Mouse (Mus musculus): ENCODE measurements around the gene Gm28308. TPM values are rescaled to one million over a fixed set of nuclear protein-coding genes. Genes with fewer than 3 reads are reported as not detected.

The Gm28308 gene
- total RNA-seq, 2 experiments from 2014 or later: 0.91 to 1.5 TPM

- no peak for DNase-seq
These were observed 56.5 kb downstream of the Gm28308 start for GRCm38 (mm10) chr6:52156551-52157200.

- DNase-seq: no peak
These were observed 57.7 kb downstream of the Gm28308 start for GRCm38 (mm10) chr6:52155471-52155870.

- DNase-seq: no peak
These were observed 59.1 kb downstream of the Gm28308 start for GRCm38 (mm10) chr6:52154044-52154443.

- DNase-seq: no peak
These were observed 59.9 kb downstream of the Gm28308 start for GRCm38 (mm10) chr6:52153270-52153669.

- no peak for DNase-seq
These were observed 60.6 kb downstream of the Gm28308 start for GRCm38 (mm10) chr6:52152226-52153193.

- DNase-seq: no peak
These were observed 61.6 kb downstream of the Gm28308 start for GRCm38 (mm10) chr6:52151571-52151970.

GRCm38 (mm10) chr6:52150401-52150966, 62.7 kb downstream of the Gm28308 start:
- DNase-seq: no peak

GRCm38 (mm10) chr6:52139115-52139514, 74.0 kb downstream of the Gm28308 start:
- DNase-seq: no peak

GRCm38 (mm10) chr6:52138576-52138975, 74.6 kb downstream of the Gm28308 start:
- DNase-seq: no peak

GRCm38 (mm10) chr6:52137841-52138535, 75.2 kb downstream of the Gm28308 start:
- no peak for DNase-seq

- DNase-seq: no peak
These were observed 89.5 kb downstream of the Gm28308 start for GRCm38 (mm10) chr6:52123673-52124072.

GRCm38 (mm10) chr6:52121173-52121572, 92.0 kb downstream of the Gm28308 start:
- no peak for DNase-seq

GRCm38 (mm10) chr6:52118903-52119635, 94.1 kb downstream of the Gm28308 start:
- no peak for DNase-seq

GRCm38 (mm10) chr6:52115899-52116298, 97.2 kb downstream of the Gm28308 start:
- DNase-seq: no peak

Small RNA genes lying within 50 kb of the gene (microRNA-seq; reads per million reads assigned to microRNA genes)
- 1,405 reads per million, percentile 79 among the genes with 10 or more reads in this experiment for gene Mir196b

Other genes with a start within 250 kb of the Gm28308 start
- gene Skap2, start 200.8 kb downstream of the Gm28308 start, total RNA-seq (2021): 10 to 100 TPM; 40.5 to 46.5 TPM
- 1 to 10 TPM in 1 of 2 experiments, under 1 TPM in 1; 0.91 to 1.2 TPM for gene Hoxa1, start 55.0 kb downstream of the Gm28308 start, total RNA-seq (2021)
- 1 to 10 TPM; 2.3 to 5.1 TPM for gene Hoxa2, start 48.5 kb downstream of the Gm28308 start, total RNA-seq (2021)
- under 1 TPM; 0.27 to 0.94 TPM for gene 5730596B20Rik, start 35.8 kb downstream of the Gm28308 start, total RNA-seq (2021)
- 10 to 100 TPM in 1 of 2 experiments, 1 to 10 TPM in 1; 8.0 to 11.4 TPM for gene Hoxa4, start 21.6 kb downstream of the Gm28308 start, total RNA-seq (2021)
- 10 to 100 TPM; 28.0 to 28.2 TPM for gene Hoxa5, start 8.8 kb downstream of the Gm28308 start, total RNA-seq (2021)
- gene Hoxa6, start 4.6 kb downstream of the Gm28308 start, total RNA-seq (2021): 1 to 10 TPM; 4.8 to 8.6 TPM
- gene Hoxa3, start within 50 bp of the Gm28308 start, total RNA-seq (2021): 10 to 100 TPM in 1 of 2 experiments, 1 to 10 TPM in 1; 5.9 to 13.5 TPM
- 10 to 100 TPM; 21.5 to 26.6 TPM for gene Hoxa7, start 8.5 kb upstream of the Gm28308 start, total RNA-seq (2021)
- gene Hoxa9, start 17.8 kb upstream of the Gm28308 start, total RNA-seq (2021): 1 to 10 TPM; 3.0 to 4.4 TPM
- 1 to 10 TPM in 1 of 2 experiments, under 1 TPM in 1; 0.42 to 1.5 TPM for gene Hoxa10, start 27.5 kb upstream of the Gm28308 start, total RNA-seq (2021)
- not detected for gene Hoxa11, start 32.5 kb upstream of the Gm28308 start, total RNA-seq (2021)
- gene Hoxa13, start 47.5 kb upstream of the Gm28308 start, total RNA-seq (2021): not detected
- not detected for gene Evx1, start 100.2 kb upstream of the Gm28308 start, total RNA-seq (2021)

All from adrenal gland, postnatal 10 days (tissue).